Mouse (Mus musculus): ENCODE data around the gene S100a10.
"Not testable (repeated sequence)": the region's sequence is repeated elsewhere in the genome, so short reads cannot be mapped to it uniquely, and the experiment has no call there.

S100a10 gene

DNA sequence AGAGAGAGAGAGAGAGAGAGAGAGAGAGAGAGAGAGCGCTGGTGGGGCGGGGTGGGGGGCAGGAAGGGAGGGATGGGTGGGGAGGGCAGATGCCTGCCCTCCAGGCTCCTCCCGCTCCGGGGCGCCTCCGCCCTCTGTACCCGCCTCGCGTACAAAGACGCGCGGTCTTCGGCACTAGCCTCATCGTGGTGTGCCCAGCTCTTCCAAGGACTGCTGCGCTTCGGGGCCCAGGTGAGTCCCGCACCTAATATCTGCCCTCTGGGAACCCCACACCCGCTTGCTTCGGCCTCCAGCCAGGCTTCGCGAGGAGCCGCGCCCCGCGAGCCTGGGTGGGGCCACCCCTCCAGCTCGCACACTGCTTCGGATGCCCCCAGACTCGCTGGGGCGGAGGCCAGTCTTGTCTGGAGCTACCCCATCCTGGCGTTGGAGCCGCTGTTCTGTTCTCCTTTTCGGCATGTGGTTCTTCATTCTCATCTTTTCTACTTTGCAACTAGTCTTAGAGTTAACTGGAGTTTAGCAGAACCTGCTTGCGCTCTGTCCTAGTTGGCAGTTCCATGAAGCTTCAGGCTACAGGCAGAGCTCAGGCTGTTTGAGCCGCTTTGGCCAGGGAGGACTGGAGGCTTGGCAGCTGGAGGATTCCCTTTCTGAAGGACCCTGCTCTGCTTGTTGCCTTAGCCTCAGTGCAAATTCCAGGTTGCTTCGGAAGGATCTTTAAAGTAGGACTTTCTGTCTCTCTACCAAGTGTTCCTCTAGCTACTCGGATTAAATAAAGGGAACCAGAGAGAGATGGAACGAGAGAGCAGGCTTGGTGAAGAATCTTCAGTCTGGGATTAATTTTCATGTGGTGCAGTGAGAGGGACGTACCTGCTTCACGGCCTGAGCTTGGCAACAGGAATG is at the start of gene S100a10:
Gene S100a10, plus strand, starts transcription at position 100 of the 897 bp plus-strand sequence.
- peak; percentile 65 for DNase-seq (ENCODE audit: low spot score)

DNA sequence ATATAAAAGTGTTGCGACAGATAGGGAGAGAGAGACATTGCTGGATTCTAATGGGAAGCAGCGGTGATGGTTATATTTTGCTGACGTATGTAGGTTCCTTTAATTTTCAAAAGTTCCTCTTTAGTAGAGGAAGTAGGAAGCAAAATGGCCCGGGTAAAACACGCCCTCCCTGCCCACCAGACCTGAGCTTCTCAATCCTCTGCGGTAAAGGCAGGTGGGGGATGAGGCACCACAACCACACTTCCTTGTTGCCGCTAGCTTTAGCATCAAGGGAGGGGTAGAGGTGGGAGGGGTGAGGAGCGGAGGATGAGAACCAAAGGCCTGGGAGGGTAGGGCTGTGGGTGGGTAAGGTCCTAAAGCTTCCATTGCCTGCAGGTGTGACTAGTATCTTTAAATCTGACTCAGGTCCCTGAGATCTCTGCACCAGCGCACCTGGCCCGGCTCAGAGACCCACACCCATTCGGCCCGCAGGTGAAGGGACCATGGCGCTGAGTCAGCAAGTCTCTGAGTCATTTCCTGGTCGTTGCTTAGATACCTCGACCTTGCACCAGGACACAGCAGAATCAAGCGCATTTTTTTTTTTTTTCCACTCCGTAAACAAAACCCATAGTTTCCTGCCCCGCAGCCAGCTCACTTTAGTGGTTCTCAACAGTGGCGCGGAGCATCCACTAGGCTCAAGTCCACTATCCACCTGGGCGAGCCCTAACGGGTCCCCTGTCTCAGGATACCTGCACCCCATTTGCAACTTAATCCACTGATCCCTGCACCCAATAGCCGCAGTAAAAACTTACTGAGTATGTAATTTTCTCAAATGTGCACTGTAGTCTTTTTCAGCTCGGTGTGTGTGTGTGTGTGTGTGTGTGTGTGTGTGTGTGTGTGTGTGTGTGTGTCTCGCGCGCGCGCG is 48.7 kb upstream of the S100a10 start:
- DNase-seq (ENCODE audit: low spot score) = peak; percentile 35

DNA sequence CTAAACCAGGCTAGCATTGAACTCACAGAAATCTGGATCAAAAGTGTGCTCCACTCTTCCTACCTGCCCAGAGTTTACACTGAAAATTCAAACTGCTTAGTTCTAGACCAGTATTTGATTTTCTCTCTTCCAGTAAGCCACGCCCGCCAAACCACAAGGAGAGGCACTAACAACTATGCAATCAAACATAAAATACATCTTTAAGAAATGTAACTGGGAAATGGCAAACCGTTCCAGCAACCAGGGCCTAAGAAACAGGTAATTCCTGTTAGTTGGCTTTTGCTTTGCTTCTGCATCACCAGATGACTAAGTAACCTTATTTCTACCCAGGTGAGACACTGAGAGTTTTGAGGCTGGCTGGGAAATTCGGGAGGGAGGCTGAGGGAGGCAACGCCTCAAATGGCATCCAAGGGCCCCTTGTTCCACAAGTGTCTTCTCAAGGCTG is 48.0 kb upstream of the S100a10 start:
- DNase-seq (ENCODE audit: low spot score) = no peak

DNA sequence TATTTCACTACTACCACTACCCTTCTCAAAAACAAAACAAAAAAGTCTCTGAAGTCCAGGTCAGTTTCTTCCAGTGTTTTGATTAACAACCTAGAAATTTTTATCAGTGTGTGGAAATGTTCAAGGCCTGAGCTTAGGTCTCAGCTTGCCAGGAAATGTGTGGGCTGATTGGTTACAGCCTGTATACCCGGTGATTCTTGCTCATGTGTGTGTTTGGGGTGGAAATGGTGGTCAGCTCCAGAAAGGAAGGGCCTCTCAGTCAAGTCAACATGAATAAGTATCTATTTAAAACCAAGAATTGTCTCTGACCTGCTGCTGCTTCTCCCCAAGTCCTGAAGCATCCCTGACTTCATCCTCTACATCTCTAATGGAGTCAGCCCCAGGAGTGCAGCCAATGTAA is 45.6 kb upstream of the S100a10 start:
- DNase-seq (ENCODE audit: low spot score) = no peak

DNA sequence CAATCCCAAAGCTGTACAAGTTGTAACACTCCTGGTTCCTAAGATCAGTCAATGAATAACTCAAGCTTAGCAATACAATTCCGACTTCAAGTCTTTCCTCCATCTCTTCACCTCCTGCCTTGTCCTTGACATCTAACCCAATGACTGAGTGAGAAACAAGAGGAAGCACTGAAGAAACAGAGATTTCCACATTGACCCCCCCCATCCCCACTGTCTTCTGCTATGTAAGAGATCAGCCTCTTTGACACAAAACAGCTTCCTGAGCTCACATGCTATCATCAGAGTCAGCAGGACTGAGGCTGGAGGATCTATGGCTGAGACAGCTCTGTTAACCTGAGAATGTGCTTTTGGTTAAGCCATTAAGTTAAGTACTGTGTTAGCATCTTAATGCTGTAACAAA is 43.8 kb upstream of the S100a10 start:
- no peak for DNase-seq (ENCODE audit: low spot score)

DNA sequence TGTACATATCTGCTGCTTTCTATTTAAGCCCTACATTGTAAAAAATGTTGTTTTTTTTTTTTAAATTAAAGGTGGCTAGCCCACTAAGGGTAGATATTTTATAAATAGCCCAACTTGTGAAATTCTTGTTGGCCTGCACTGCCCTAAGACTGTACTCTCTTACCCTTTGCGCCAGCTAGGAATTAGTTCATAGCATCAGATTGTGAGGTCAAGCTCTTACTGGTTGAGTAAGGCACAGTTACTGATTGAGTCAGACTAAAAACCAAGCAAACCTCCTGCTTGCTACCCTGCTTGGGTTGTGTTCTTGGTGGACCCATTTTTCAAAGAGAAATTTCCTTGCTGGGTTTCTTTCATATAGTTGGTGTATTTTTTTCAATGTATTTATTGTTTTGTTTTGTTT is 43.1 kb upstream of the S100a10 start:
- DNase-seq (ENCODE audit: low spot score) = no peak

DNA sequence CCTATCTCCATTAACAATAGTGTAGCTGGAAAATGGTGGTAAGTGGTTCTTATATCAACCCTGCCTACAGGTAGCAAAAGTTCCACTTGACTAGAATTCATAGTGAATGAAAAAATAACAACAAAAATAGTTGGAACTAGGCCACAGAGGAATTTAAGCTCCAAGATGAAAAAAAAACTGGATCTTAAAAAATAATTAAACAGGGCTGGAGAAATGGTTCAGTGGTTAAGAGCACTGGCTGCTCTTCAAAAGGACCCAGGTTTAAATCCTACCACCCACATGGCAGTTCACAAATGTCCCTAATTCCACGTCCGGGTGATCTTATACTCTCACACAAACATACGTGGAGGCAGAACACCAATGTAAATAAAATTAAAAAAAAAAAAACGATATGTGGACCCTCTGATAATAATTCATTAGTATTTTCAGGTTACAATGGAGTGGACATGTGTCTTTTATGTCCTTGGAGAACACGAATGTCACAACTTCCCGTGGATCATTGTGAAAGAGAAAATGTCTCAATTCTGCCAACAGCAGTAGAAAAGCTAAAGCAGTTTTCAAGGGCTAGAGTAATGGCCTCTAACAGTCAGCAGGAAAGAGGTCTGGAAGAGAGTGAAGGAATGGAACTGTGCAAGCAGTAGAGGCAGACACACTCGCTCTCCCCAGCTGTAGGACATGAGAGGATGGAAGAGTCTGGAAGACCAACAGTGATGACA is 42.3 kb upstream of the S100a10 start:
- no peak for DNase-seq (ENCODE audit: low spot score)

DNA sequence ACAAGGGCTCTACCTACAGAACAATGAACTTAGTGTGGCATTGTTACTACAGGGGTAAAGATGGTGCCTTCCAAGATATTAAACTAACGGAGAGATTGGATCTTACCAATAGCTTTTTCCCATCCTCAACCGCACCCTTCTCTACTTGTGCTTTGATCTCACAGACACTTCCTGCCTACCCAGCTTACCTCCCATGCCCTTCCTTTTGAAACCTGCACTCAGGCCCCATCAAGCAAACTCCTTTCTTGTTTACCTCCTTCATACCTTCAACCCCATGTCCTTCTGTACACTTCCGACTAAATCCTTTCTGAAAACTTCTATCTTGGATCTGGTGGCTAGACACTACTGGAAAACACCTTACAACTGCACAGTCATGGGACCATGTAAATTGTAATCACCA is 40.3 kb upstream of the S100a10 start:
- no peak for DNase-seq (ENCODE audit: low spot score)

DNA sequence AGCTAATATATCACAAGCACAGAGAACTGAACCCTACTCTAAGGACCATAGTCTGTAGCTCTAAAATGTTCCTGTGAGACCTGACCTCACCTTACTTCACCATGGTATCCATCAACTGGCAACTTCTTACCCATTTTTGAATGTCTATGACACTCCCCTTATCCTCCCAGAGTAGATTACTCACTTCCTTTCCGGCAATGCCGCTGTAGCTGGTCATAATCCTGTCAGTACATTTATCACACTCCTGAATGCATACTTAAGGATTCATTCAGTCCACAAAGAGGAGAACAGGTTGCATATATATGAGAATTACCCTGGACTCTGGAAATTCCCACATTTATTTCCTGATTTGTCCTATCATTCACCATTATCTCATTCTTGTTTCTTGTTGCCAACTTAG is 37.5 kb upstream of the S100a10 start:
- no peak for DNase-seq (ENCODE audit: low spot score)

DNA sequence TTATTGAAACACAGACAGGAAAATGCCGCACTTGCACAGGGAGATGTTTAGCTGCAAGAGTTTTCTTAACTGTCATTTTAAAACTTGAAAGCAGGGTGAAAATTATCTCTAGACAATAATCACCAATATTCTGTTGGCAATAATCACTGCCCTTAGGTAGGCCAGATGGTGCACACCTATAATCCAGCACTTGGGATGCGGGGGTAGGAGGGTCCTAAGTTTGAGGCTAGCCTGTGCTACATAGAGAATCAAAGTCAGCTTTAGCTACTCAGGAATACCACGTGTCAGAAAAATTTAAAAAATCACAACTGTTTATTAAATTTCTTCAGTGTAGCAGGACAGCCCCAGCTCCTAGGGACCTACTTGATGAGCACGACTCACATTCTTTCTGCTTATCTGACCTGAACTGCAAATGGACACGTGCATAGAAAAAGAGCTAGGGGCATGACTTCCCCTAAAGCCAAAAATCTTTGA is 35.0 kb upstream of the S100a10 start:
- DNase-seq (ENCODE audit: low spot score) = no peak

DNA sequence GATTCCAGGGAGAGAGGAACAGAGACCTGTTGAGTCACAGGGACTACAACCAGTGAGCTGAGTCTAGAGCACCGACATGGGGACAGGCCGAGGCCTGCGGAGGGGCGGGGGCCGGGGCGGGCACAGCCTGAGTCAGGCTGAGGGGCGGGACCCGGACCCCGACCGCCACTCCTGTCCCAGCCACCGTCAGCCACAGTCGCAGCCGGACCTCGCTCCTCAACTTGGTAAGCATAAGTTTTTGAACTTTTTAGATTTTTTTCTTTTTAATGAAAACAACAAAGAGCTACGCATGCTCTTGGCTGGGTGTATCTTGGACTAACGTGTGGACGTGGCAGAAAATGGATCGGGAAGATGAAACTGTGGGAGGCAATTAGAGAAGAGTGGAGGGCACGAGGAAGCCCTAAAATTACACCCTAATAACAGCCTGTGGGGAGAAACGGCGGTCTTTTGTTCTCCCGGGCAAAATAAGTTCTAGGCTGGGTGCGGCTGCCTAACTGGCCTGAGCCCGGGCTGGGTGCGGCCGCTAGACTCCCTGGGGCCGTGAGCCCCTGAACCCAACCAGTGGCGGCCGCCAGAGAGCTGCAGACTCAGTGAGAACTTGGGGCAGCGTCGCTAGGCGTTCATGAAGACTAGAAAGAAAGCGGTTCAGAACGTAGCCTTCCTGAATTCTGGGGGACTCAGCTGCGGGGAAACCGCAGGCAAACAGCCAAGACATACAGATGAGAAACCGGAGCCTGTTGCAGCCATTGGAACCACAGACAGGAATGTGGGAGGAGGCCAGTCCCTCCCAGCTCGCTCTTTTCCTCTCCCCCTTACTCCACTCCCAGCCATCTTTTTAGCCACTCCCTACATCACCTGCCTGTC is 34.3 kb upstream of the S100a10 start, which contains the start of gene S100a11:
Gene S100a11, plus strand, starts transcription at position 159 of the 864 bp plus-strand sequence.
- DNase-seq (ENCODE audit: low spot score) = peak; percentile 36

DNA sequence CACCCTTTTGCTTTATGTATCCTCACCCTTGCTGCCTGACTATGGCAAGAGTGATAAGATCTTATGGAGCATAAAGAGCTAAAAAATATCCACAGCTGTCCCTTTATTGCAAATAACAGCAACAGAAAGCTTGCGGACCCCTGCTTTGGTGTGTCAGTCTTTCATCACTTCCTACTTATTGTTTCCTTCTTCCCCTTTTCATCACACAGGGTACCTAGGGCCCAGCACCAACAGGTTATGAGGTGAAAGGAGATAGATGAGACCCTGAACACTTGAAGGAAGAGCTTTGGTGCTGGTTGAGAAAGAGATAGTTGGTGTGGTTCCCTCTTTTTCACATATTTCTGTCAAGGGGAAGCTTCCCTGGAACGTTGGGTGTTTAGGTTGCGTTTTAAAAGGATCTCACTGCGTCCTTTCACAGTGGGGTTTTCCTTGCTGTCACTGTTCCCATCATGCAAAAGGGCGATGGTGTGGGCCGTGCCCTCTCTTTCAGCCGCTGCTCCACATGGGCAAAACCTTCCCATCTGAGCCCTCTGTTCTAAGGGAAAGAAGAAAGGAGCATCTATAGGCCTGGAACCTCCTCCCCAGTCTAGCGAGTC is 33.3 kb upstream of the S100a10 start:
- no peak for DNase-seq (ENCODE audit: low spot score)

DNA sequence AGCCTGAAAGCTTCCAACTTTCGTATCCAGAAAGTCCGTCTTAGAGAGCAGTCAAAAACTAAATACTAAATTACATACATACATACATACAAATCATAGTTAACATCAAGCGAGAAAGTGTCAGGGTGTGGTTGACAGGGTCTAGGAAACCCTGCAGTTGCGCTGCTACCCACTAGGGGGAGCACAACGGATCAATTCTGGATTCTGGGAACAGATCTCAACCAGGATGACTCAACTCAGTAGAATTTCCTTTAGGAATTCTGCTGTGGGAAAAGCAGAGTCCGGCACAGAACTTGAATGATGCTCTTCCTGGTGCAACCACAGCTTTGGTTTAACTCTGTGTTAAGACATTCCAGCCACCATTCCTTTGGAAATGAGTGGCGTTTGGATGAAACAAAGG is 32.3 kb upstream of the S100a10 start:
- peak; percentile 47 for DNase-seq (ENCODE audit: low spot score)

DNA sequence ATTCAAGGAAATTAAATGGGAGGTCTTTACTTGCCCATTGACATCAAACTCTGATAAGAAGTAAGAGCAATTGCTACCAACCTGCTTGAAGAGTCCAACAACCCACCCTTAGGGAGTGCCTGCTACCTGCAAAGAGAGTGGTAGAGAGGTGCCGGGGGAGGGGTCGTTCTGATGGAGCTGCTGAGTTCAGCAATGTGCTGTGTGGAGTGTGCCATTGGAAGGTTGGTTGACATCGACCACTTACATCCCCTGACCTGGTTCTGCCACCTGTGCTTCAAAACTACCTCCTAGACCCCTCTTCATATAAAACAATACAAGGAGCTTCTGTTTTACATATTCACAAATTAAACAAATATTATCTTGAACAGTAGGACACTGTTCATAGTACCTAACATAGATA is 27.6 kb upstream of the S100a10 start:
- no peak for DNase-seq (ENCODE audit: low spot score)

DNA sequence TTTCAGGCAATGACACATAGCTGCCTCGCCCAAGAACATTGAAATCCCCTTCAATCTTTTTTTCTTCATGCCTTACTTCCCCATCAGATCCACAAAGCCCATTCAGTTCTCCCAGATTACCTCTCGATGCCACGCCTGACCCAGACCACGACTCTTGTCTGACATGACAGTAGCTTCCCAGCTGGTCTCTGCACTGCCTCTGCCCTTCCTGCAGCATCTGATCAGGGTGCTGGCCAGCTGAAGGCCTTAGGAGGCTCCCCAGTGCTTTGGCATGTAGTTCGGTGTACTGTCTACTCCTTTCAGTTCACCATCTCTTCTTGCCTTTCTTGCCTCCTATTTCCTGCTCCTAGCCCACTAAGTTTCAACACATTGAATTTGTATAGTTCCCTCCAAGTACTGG is 26.1 kb upstream of the S100a10 start:
- no peak for DNase-seq (ENCODE audit: low spot score)

DNA sequence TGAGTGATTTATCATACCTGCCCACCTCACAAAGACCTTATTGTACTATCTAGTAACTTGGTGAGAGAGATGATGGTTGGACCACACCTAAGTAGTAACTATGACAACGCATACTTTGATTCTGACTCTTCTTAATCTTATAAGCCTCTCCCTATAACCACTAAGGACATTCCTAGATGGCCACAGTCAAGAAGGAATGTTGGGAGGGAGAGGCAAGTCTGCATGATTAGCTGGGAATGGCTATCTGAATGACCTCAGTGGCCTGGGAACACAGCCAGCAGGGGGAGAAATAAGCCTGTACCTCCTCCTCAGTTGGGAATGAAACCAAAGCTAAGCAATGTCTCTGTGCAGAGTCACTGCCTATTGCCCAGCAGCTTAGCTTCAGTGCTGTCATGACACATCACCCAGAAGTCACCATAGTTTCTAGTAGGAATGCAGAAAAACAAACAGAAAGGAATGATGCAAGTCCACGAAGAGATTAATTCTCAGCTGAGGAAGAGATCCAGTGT is 17.8 kb upstream of the S100a10 start:
- peak; percentile 76 for DNase-seq (ENCODE audit: low spot score)

DNA sequence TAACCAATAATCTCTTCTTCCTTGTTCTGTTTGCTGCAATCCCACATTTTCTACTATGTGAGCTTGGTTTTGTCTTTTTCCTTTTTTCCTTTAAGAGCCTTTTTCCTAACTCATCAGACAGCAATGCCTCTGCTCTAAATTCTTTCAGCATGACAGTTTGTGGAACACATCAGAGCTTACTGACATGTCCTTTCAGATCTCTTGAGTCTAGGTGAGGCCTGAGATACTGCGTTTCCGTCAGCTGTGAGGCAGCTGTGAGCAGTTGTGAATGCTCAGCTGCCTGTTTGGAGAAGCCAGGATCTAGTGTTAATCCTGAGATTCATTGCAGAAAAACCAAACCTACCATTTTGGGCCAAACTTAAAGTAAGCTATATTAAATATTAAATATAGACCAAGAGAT is 16.4 kb upstream of the S100a10 start:
- no peak for DNase-seq (ENCODE audit: low spot score)

DNA sequence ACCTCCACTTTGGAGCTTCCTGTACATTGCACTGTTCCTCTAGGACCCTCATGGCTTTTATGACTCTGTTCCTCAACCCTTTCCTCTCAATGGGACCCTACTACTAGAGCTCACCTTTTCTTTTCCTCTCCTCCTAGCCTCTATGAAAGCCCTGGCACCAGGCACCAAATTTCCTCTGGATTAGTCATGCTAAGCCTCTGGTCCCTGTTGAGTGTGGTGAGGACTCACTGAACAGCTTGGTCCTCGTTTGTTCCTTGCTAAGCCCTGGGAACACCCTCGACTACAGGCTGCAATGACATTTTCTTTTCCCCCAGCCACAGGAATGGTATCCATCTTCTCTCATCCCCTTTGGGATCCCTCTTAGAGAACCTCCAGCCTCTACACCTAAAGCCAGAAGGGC is 13.4 kb upstream of the S100a10 start:
- DNase-seq (ENCODE audit: low spot score) = no peak

DNA sequence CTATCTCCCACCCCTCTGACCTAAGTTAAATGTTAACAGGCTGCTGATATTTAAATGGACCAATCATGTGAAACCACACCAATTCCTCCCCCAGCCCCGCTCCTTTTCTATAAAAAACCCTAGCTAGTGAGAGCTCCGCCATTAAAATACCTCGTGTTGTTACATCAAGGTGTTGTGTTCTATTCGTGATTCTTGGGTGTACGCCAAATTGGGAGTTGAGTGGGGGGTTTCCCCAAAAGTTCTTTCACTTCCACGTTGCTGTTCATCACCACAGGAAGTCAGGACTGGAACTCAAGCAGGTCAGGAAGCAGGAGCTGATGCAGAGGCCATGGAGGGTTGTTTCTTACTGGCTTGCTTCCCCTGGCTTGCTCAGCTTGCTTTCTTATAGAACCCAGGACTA is 10.7 kb upstream of the S100a10 start:
- not testable (repeated sequence) for DNase-seq (ENCODE audit: low spot score)

DNA sequence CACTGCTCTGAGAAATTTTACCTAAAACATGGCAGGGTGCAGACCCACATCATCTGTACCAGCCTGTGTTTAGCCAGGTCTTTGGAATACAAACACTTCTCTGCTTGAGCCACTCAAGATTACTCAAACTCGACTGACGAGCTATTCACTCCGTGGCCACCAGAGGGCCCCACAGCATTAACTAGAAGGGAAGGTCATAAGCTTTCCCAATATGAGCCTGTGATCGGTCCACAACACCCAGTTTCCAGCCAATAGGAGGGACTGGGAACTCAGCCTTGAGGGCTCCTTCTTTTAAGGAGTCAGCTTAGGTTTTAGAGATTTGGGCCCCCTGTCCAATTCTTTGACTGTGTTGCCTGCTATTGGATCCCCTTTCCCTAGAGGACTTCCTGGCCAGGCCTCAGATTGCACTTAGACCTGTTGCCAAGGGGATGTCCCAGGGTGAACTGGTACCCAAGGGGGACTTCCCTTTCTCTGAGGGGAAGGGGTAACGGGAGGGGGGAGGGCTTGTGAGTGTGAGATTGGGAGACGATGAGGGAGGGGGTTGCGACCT is 7.7 kb upstream of the S100a10 start:
- DNase-seq (ENCODE audit: low spot score) = peak; percentile 81

Measured in testis, postnatal 14 days (tissue).